Mouse (Mus musculus): ENCODE data around the gene Vasn. TPM values are rescaled to one million over a fixed set of nuclear protein-coding genes. Genes with fewer than 3 reads are reported as not detected.
"Not testable (repeated sequence)": the region's sequence is repeated elsewhere in the genome, so short reads cannot be mapped to it uniquely, and the experiment has no call there.

Vasn gene
- polyA plus RNA-seq, 1 experiment, result 15.9 TPM

- Histone ChIP-seq H3K36me3 (ENCODE audit: control insufficient read depth, insufficient read depth, low read length) (no peaks in the 10 kb centered on the region; the same call in 1 of the 2 replicates), H3K4me3 (ENCODE audit: control insufficient read depth, low read depth, low read length) (peak overlapping the region; percentile 96; the same call in 1 of the 2 replicates), H3K4me1 (ENCODE audit: control insufficient read depth, insufficient read depth, low read length) (peaks cover 16% of the 10 kb centered on the region), H3K27me3 (ENCODE audit: control insufficient read depth, insufficient read depth, low read length) (no peaks in the 10 kb centered on the region), H3K27ac (ENCODE audit: control insufficient read depth, insufficient read depth, low read depth, low read length) (no peak overlapping the region)
- TF ChIP-seq POLR2A (IDR thresholded peaks at IDR 0.05; ENCODE audit: control insufficient read depth, low read depth, low read length) (no peak), CTCF (IDR thresholded peaks at IDR 0.05; ENCODE audit: control insufficient read depth, insufficient read depth, insufficient replicate concordance, low read depth, low read length) (no peak)
These were observed 43.0 kb downstream of the Vasn start for GRCm38 (mm10) chr16:4682628-4683179.

GRCm38 (mm10) chr16:4683193-4683580 is 43.4 kb downstream of the Vasn start:
- Histone ChIP-seq H3K4me1 (ENCODE audit: control insufficient read depth, insufficient read depth, low read length) (peaks cover 16% of the 10 kb centered on the region), H3K36me3 (ENCODE audit: control insufficient read depth, insufficient read depth, low read length) (no peaks in the 10 kb centered on the region; the same call in 1 of the 2 replicates), H3K27me3 (ENCODE audit: control insufficient read depth, insufficient read depth, low read length) (no peaks in the 10 kb centered on the region), H3K4me3 (ENCODE audit: control insufficient read depth, low read depth, low read length) (peak overlapping the region; percentile 96), H3K27ac (ENCODE audit: control insufficient read depth, insufficient read depth, low read depth, low read length) (peak overlapping the region; percentile 98)
- no peak for TF ChIP-seq POLR2A (IDR thresholded peaks at IDR 0.05; ENCODE audit: control insufficient read depth, low read depth, low read length)
- no peak for TF ChIP-seq CTCF (IDR thresholded peaks at IDR 0.05; ENCODE audit: control insufficient read depth, insufficient read depth, insufficient replicate concordance, low read depth, low read length)

- Histone ChIP-seq H3K36me3 (ENCODE audit: control insufficient read depth, insufficient read depth, low read length) (peaks cover 1% of the 10 kb centered on the region; the same call in 1 of the 2 replicates), H3K4me3 (ENCODE audit: control insufficient read depth, low read depth, low read length) (peak overlapping the region; percentile 96), H3K4me1 (ENCODE audit: control insufficient read depth, insufficient read depth, low read length) (peaks cover 13% of the 10 kb centered on the region), H3K27ac (ENCODE audit: control insufficient read depth, insufficient read depth, low read depth, low read length) (peak overlapping the region; percentile 98), H3K27me3 (ENCODE audit: control insufficient read depth, insufficient read depth, low read length) (no peaks in the 10 kb centered on the region)
- no peak for TF ChIP-seq CTCF (IDR thresholded peaks at IDR 0.05; ENCODE audit: control insufficient read depth, insufficient read depth, insufficient replicate concordance, low read depth, low read length)
- peak; percentile 97 for TF ChIP-seq POLR2A (IDR thresholded peaks at IDR 0.05; ENCODE audit: control insufficient read depth, low read depth, low read length)
These were observed 44.1 kb downstream of the Vasn start for GRCm38 (mm10) chr16:4683581-4684456.

GRCm38 (mm10) chr16:4684457-4684791 is 44.7 kb downstream of the Vasn start:
- Histone ChIP-seq H3K4me3 (ENCODE audit: control insufficient read depth, low read depth, low read length) (peak overlapping the region; percentile 96), H3K4me1 (ENCODE audit: control insufficient read depth, insufficient read depth, low read length) (peaks cover 7% of the 10 kb centered on the region), H3K27me3 (ENCODE audit: control insufficient read depth, insufficient read depth, low read length) (no peaks in the 10 kb centered on the region), H3K36me3 (ENCODE audit: control insufficient read depth, insufficient read depth, low read length) (peaks cover 1% of the 10 kb centered on the region; the same call in 1 of the 2 replicates), H3K27ac (ENCODE audit: control insufficient read depth, insufficient read depth, low read depth, low read length) (peak overlapping the region; percentile 98)
- TF ChIP-seq CTCF (IDR thresholded peaks at IDR 0.05; ENCODE audit: control insufficient read depth, insufficient read depth, insufficient replicate concordance, low read depth, low read length), result no peak
- no peak for TF ChIP-seq POLR2A (IDR thresholded peaks at IDR 0.05; ENCODE audit: control insufficient read depth, low read depth, low read length)

GRCm38 (mm10) chr16:4689371-4689770 is 49.6 kb downstream of the Vasn start:
- not testable (repeated sequence) for H3K36me3 ChIP-seq (ENCODE audit: control insufficient read depth, insufficient read depth, low read length); H3K27me3 ChIP-seq (ENCODE audit: control insufficient read depth, insufficient read depth, low read length); H3K27ac ChIP-seq (ENCODE audit: control insufficient read depth, insufficient read depth, low read depth, low read length); H3K4me1 ChIP-seq (ENCODE audit: control insufficient read depth, insufficient read depth, low read length); H3K4me3 ChIP-seq (ENCODE audit: control insufficient read depth, low read depth, low read length)

Other genes with a start within 250 kb of the Vasn start
- 3.3 and 3.4 TPM in 2 replicates for gene Adcy9, start 219.4 kb upstream of the Vasn start, polyA plus RNA-seq (2012; rRNA removed)
- 2.2 and 6.1 TPM in 2 replicates for gene Srl, start 98.1 kb upstream of the Vasn start, polyA plus RNA-seq (2012; rRNA removed)
- 1.9 TPM in 2 replicates for gene Tfap4, start 80.1 kb upstream of the Vasn start, polyA plus RNA-seq (2012; rRNA removed)
- gene Glis2, start 45.2 kb upstream of the Vasn start, polyA plus RNA-seq (2012; rRNA removed), result 3.7 and 4.2 TPM in 2 replicates
- gene Pam16, start 15.0 kb upstream of the Vasn start, polyA plus RNA-seq (2012; rRNA removed), result 104 and 114 TPM in 2 replicates
- gene Dnaja3, start within 50 bp of the Vasn start, polyA plus RNA-seq (2012; rRNA removed), result 26.7 and 28.0 TPM in 2 replicates
- gene Coro7, start 39.8 kb downstream of the Vasn start, polyA plus RNA-seq (2012; rRNA removed), result 17.2 and 17.4 TPM in 2 replicates
- gene Nmral1, start 79.4 kb downstream of the Vasn start, polyA plus RNA-seq (2012; rRNA removed), result 1.8 and 2.2 TPM in 2 replicates
- gene Hmox2, start 86.4 kb downstream of the Vasn start, polyA plus RNA-seq (2012; rRNA removed), result 538 and 552 TPM in 2 replicates
- 55.2 and 57.0 TPM in 2 replicates for gene Cdip1, start 150.4 kb downstream of the Vasn start, polyA plus RNA-seq (2012; rRNA removed)
- 55.3 and 61.1 TPM in 2 replicates for gene 4930562C15Rik, start 195.5 kb downstream of the Vasn start, polyA plus RNA-seq (2012; rRNA removed)
- gene Ubald1, start 240.4 kb downstream of the Vasn start, polyA plus RNA-seq (2012; rRNA removed), result 65.2 and 75.6 TPM in 2 replicates
- 29.1 and 29.6 TPM in 2 replicates for gene Mgrn1, start 246.3 kb downstream of the Vasn start, polyA plus RNA-seq (2012; rRNA removed)

Data from testis, adult 2 months (tissue).